Mouse (Mus musculus) cerebellum, adult 9-10 months (tissue): ENCODE results near the gene 2010111I01Rik.
A peak's percentile ranks its signal among the peaks of the same experiment; 100 is the strongest.

Experiments
- DNase-seq: peaks from one replicate; pipeline ENCODE4 v3.0.0; 2022

Gene 2010111I01Rik

GRCm38 (mm10) chr13:63268776-63269175, 304.1 kb downstream of the 2010111I01Rik start:
- DNase-seq, result no peak

- no peak for DNase-seq
These were observed 305.5 kb downstream of the 2010111I01Rik start for GRCm38 (mm10) chr13:63270191-63270590.

- no peak for DNase-seq
These were observed 307.4 kb downstream of the 2010111I01Rik start for GRCm38 (mm10) chr13:63272017-63272601.

- no peak for DNase-seq
These were observed 308.0 kb downstream of the 2010111I01Rik start for GRCm38 (mm10) chr13:63272602-63273229.

GRCm38 (mm10) chr13:63273859-63274258, 309.2 kb downstream of the 2010111I01Rik start:
- DNase-seq, result no peak

DNA sequence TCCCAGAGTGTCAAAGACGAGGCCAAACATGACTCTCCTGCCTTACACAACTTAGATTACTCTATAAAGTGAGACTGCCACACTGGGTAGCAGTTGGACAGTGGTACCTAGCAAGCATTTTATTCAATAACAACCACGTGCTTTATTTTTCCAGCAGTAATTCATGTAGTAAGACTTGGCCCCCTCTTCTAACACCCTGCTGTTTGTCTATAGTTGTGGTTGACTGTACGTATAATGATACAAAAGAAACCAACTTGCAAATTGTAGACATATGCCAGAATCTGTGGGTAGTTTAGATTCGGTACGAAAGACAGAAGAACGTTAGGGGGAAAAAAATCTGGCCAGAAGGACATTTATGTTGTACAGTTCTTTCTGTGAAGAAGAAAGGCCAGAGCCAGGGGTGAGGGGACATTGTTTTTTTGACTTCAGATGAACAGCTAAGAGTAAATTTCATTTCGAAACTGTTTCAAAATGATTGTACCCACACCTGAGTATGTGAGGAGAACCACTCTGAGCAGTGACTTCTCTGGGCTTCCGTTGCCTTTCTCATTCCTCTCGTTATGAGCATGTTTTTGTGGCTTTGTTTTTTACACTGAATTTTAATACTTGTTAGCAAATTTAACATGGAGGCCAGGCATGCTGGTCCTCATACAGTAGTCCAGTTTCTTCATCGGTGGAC, 309.9 kb downstream of the 2010111I01Rik start:
- DNase-seq, result no peak

GRCm38 (mm10) chr13:63276389-63276788, 311.7 kb downstream of the 2010111I01Rik start:
- DNase-seq, result no peak

DNA sequence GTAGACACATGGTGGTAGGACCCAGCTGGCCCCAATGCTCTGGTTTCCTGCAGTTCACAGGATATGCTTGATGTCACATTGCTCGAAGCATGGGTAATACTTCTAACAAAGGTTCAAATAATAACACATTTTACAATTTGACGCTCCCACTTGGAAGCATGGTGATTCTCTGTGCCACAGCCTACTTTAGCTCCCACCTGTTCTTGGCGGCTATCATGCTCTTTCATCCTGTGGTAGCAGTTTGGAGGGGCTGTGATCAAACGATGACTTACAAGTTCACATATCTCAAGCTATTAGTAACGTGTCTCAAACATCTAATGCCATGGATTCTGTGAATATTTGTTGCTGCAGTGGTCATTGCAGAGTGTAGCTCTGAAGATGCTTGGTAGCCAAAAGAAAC, 312.6 kb downstream of the 2010111I01Rik start:
- DNase-seq, result no peak

GRCm38 (mm10) chr13:63278141-63278631, 313.5 kb downstream of the 2010111I01Rik start:
- DNase-seq, result no peak

DNA sequence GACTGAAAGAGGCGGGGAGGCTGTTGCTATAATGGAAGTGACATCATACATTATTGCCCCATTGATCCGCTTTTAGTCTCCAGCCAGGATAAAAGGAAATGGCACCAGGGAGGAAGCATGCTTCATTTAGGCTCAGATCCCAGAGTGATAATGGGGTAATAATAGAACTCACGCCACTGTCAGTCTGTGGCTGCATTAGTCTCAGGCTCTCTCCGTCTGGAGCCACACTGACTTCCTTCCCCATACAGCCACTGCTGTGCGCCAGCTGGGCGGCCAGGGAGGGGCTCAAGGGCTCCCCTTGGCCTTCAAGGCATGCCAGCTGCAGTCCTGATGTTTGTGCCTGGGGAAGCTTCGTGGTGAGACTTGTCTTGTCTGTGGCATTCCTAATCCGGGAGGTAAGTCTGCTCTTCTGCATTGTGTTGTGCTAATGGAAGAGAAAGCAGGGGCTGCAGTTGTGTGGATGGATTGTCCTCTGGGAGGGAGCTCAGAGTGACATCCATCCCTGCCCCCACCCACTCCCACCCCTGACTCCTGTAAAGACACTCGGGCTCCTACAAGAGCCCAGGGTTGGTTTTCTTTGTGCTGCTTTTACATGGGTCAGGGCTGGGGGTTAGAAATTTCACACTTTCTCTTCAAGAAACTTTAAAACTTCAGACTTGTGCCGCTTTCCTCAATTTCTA, 314.2 kb downstream of the 2010111I01Rik start:
- DNase-seq, result no peak

DNA sequence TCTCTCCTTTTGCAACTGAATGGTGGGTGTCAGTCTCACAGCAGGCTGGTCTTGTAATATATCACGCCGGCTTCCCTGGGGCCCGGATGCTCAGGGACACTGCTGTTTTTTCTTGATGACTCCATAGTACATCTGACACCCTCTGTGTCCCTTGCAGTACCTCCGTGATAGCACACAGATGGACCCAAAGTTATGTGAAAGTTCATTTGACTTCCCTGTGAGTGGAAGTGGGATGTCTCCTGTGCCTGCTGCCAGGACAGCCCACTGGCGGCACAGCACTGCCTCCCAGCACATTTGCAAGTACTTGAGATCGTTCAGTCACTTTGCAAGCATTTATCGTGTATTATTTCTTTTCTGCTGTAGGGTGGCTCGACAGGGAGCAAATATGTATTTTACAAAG, 315.1 kb downstream of the 2010111I01Rik start:
- peak; percentile 17 for DNase-seq

DNA sequence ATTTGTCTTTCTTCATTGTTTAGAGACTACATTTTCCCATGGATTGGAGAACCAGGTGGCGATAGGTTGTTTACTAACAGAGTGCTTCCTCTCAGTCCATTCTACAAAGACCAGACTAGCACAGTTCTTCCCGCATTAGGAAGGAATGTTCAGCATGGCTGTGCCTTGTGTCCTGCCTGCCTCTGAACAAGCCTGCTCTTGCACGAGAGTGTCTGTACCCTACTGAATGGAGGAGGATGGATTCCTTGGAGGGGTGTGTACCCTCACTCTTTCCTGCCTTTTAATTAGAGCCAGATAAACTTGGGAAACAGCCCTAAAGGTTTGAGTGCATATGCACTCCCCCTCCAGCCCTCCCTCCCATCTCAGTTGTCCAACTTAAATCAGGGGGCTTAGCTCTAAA, 315.7 kb downstream of the 2010111I01Rik start:
- DNase-seq, result no peak

- DNase-seq, result no peak
These were observed 316.5 kb downstream of the 2010111I01Rik start for GRCm38 (mm10) chr13:63281206-63281605.

DNA sequence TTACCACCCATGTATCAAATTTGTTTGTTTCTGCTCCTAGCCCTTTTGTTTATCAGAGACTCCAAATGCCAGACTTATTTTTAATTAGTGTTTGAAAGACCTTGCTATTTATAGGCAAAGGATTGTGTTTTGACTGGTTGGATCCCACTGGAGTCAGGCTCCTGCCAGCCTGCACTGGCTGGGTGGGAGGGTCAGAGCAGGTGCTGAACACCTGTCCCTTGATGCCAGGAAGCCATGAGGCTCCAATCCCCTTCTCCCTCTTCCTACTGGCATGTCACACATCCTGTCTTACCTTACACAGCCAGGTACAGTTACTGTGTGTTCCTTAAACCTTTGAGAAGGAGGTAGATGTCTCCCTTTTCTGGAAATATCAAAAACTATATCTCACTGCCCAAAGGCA, 318.5 kb downstream of the 2010111I01Rik start:
- no peak for DNase-seq

DNA sequence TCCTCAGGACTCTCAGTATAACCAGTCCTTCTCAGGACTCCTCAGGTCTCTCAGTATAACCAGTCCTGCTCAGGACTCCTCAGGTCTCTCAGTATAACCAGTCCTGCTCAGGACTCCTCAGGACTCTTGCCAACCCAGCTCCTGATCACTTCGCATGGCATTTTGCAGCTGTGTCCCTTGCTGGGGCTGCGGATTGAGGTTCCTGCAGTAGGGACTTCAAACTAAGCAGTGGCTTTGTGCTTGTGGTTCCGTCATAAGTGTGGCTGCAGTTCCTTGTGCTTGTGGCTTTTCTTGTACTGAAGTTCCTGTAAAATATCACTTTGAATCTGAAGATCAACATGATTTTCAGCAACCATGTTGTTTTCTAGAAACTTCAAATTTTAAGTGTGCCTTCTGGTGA, 320.1 kb downstream of the 2010111I01Rik start:
- DNase-seq, result no peak

GRCm38 (mm10) chr13:63286483-63287102, 321.9 kb downstream of the 2010111I01Rik start:
- DNase-seq, result peak; percentile 84

GRCm38 (mm10) chr13:63289152-63289551, 324.5 kb downstream of the 2010111I01Rik start:
- DNase-seq, result no peak

DNA sequence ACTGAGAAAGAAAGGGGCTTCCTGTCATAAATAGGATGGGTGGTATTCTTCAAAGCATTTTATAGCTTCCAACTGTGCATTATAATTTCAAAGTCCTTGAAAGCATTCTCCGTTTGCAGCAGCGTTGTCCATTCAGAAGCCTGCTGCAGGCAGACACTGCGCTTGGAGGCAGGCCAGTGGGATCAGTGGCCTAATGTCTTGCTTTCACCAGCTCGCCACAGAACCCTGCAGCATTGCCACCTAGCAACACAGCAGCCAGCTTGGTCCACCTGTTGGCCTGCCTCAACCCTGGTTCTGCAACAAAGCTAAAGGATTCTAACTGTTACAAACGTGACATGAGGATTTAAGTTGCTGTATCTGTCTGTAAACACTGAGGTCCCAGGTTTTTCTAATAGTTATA, 325.0 kb downstream of the 2010111I01Rik start:
- DNase-seq, result no peak

DNA sequence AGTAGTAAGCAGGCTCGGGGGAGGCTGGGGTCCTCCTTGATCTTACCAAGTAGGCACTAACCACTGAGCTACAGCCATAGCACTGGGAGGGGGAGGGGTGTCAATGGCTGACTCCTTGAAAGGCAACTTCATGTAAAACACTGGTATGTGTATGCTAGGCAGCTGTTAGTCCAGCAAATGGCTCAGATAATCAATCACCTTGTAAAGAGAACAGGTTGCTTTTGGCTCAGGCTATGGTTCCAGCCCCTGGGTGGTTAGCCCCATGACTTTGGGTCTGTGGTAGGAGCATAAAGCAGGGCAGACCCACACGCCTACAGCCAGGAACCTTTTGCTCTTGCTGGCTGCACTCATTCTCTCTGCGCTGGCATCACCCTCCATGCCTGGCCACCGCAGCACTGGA, 325.4 kb downstream of the 2010111I01Rik start:
- DNase-seq, result no peak

- DNase-seq, result no peak
These were observed 326.3 kb downstream of the 2010111I01Rik start for GRCm38 (mm10) chr13:63291016-63291415.

DNA sequence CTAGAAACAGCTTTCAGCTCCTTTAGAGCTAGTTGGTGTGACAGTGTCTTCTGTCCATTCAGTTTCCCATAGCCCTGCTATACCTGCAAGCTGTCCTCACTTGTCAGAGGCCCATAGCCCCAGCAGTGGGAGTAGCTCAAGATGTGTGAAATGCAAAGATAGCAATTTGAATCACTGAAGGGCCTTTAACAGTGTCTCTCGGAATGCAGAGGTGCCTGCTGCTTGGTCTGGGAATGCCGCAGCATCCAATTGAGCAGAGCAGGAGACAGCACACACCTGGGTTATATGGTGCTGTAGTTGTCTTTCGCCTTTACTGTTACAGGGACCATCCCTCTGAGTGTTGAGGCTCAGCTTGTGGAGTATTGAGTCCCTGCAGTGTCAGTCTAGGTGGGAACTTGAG, 329.0 kb downstream of the 2010111I01Rik start:
- no peak for DNase-seq

DNA sequence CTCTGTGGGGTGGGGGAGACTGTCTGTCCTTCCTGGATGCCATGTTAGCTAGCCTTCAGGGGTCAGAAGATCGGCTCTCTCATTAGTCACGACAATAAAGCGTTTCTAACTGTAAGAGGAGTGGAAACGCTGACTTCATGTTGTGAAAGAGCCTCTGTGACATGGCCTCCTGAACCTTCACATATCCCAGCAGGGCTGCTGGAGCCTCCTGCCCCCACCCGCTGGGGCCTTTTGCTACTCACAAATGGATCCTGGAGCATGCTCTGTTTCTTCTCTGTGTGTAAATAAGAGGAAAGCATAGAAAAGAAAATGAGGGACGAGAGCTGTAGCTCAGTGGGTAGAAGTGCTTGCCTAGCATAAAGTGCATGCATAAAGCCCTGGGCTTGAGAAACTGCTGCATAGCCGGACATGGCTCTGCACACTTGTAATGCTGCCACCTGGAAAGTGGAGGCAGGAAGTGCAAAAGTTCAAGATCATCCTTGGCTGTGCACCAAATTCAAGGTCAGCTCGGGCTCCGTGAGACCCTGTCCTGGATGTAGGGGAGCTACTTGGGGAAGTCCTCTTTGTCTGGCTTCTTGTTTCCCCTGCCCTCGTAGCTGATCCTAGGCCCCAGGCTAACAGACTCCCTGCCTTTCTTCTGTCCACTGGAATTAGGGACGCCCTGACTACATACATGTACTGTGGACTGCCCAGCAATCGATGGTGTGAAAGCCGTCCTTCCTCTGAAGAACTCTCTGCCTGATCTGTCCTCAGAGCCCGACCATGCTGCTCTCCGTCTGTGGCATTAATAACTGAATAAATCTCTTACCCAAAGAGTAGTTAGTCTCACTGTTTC, 329.9 kb downstream of the 2010111I01Rik start:
- DNase-seq, result peak; percentile 83
